Mouse (Mus musculus): Measurements from ENCODE around the gene Ngdn.
"Not testable (repeated sequence)": the region's sequence is repeated elsewhere in the genome, so short reads cannot be mapped to it uniquely, and the experiment has no call there.

The Ngdn gene

GRCm38 (mm10) chr14:54999868-55000267 lies 15.4 kb upstream of the Ngdn start:
- not testable (repeated sequence) for DNase-seq (ENCODE audit: low read depth, low spot score)

- DNase-seq (ENCODE audit: low read depth, low spot score), result no peak
Observed at GRCm38 (mm10) chr14:55000814-55001213, 14.4 kb upstream of the Ngdn start.

GRCm38 (mm10) chr14:55001446-55001845 lies 13.8 kb upstream of the Ngdn start:
- no peak for DNase-seq (ENCODE audit: low read depth, low spot score)

GRCm38 (mm10) chr14:55001938-55002686 lies 13.1 kb upstream of the Ngdn start:
- DNase-seq (ENCODE audit: low read depth, low spot score), result no peak

GRCm38 (mm10) chr14:55002687-55003120 lies 12.6 kb upstream of the Ngdn start:
- no peak for DNase-seq (ENCODE audit: low read depth, low spot score)

GRCm38 (mm10) chr14:55003878-55004855 lies 11.1 kb upstream of the Ngdn start:
- no peak for DNase-seq (ENCODE audit: low read depth, low spot score)

GRCm38 (mm10) chr14:55005506-55005905 lies 9.7 kb upstream of the Ngdn start:
- DNase-seq (ENCODE audit: low read depth, low spot score), result no peak

- no peak for DNase-seq (ENCODE audit: low read depth, low spot score)
Observed at GRCm38 (mm10) chr14:55005967-55006366, 9.3 kb upstream of the Ngdn start.

- no peak for DNase-seq (ENCODE audit: low read depth, low spot score)
Observed at GRCm38 (mm10) chr14:55006541-55006940, 8.7 kb upstream of the Ngdn start.

- DNase-seq (ENCODE audit: low read depth, low spot score), result no peak
Observed at GRCm38 (mm10) chr14:55007120-55007908, 7.9 kb upstream of the Ngdn start.

GRCm38 (mm10) chr14:55008417-55008816 lies 6.8 kb upstream of the Ngdn start:
- no peak for DNase-seq (ENCODE audit: low read depth, low spot score)

- no peak for DNase-seq (ENCODE audit: low read depth, low spot score)
Observed at GRCm38 (mm10) chr14:55011116-55011515, 4.1 kb upstream of the Ngdn start.

- no peak for DNase-seq (ENCODE audit: low read depth, low spot score)
Observed at GRCm38 (mm10) chr14:55014591-55014990, 663 bp upstream of the Ngdn start.

- DNase-seq (ENCODE audit: low read depth, low spot score), result no peak
Observed at GRCm38 (mm10) chr14:55015767-55016111, 485 bp downstream of the Ngdn start.

GRCm38 (mm10) chr14:55016876-55017275 lies 1.6 kb downstream of the Ngdn start:
- no peak for DNase-seq (ENCODE audit: low read depth, low spot score)

- no peak for DNase-seq (ENCODE audit: low read depth, low spot score)
Observed at GRCm38 (mm10) chr14:55020394-55020793, 5.1 kb downstream of the Ngdn start.

GRCm38 (mm10) chr14:55023011-55023410 lies 7.8 kb downstream of the Ngdn start:
- no peak for DNase-seq (ENCODE audit: low read depth, low spot score)

- peak; percentile 77 for DNase-seq (ENCODE audit: low read depth, low spot score)
Observed at GRCm38 (mm10) chr14:55024236-55024635, 9.0 kb downstream of the Ngdn start.

- DNase-seq (ENCODE audit: low read depth, low spot score), result no peak
Observed at GRCm38 (mm10) chr14:55025527-55025926, 10.3 kb downstream of the Ngdn start.

GRCm38 (mm10) chr14:55027251-55027650 lies 12.0 kb downstream of the Ngdn start:
- DNase-seq (ENCODE audit: low read depth, low spot score), result peak; percentile 27

- DNase-seq (ENCODE audit: low read depth, low spot score), result no peak
Observed at GRCm38 (mm10) chr14:55027653-55028052, 12.4 kb downstream of the Ngdn start.

- peak; percentile 53 for DNase-seq (ENCODE audit: low read depth, low spot score)
Observed at GRCm38 (mm10) chr14:55028333-55028835, 13.1 kb downstream of the Ngdn start.
